Mouse (Mus musculus) kidney, embryonic 14.5 days (tissue): ENCODE measurements around the gene Ttc12. TPM values are rescaled to one million over a fixed set of nuclear protein-coding genes. Genes with fewer than 3 reads are reported as not detected.

Experiments used
- ATAC-seq: fragments of 200-750 bp; cut with Nextera tagmentation; 2 replicates; pipeline ENCODE4 v1.8.0; 2017; ENCODE audit warnings: moderate number of reproducible peaks, mild to moderate bottlenecking, moderate TSS enrichment, moderate library complexity; ENCODE audit not compliant: low FRiP score, low TSS enrichment
- H3K27ac ChIP-seq: fragments of 300-500 bp; sonication (generic); 2 replicates; pipeline ENCODE4 v1.5.1; 2014; ENCODE audit warnings: low read depth, mild to moderate bottlenecking, low read length, moderate library complexity, mixed read lengths
- H3K27me3 ChIP-seq: fragments of 300-500 bp; sonication (generic); 2 replicates; pipeline ENCODE4 v1.6.1; 2014; ENCODE audit warnings: mild to moderate bottlenecking, low read length; ENCODE audit not compliant: control insufficient read depth, insufficient read depth
- H3K36me3 ChIP-seq: fragments of 300-500 bp; sonication (generic); 2 replicates; pipeline ENCODE4 v1.6.1; 2014; ENCODE audit warnings: low read length, mixed read lengths; ENCODE audit not compliant: control insufficient read depth, insufficient read depth
- H3K4me1 ChIP-seq: fragments of 300-500 bp; sonication (generic); 2 replicates; pipeline ENCODE4 v1.6.1; 2014; ENCODE audit warnings: low read length, mixed read lengths; ENCODE audit not compliant: control insufficient read depth, insufficient read depth
- H3K4me2 ChIP-seq: fragments of 300-500 bp; sonication (generic); replicated peaks from 2 replicates; pipeline ENCODE4 v1.6.1; 2014; ENCODE audit warnings: low read depth, mild to moderate bottlenecking, low read length
- H3K4me3 ChIP-seq: fragments of 300-500 bp; sonication (generic); 2 replicates; pipeline ENCODE4 v1.5.1; 2014; ENCODE audit warnings: mild to moderate bottlenecking, low read length
- H3K9ac ChIP-seq: fragments of 300-500 bp; sonication (generic); 2 replicates; pipeline ENCODE4 v1.6.1; 2014; ENCODE audit warnings: low read depth, mild to moderate bottlenecking, low read length, moderate library complexity
- H3K9me3 ChIP-seq: fragments of 300-500 bp; sonication (generic); 2 replicates; pipeline ENCODE4 v1.6.1; 2016; ENCODE audit warnings: low read length; ENCODE audit not compliant: control insufficient read depth
- WGBS: fragments of 180-500 bp; shearing (Covaris S2); extraction: QIAGEN DNeasy Blood & Tissue Kit; methylation state at CpG from one replicate; pipeline ENCODE4 v1.1.7; 2014; 5-methylcytosine and 5-hydroxymethylcytosine counted together
- polyA plus RNA-seq: library from polyadenylated mRNA; unstranded; fragments of >200 nt; fragmentation: Nextera tagmentation; extraction: Ambion mirVana; gene quantifications from 2 replicates; pipeline ENCODE4 v1.2.1, GENCODE M21; 2014

Gene Ttc12
- polyA plus RNA-seq, 1 experiment from 2014 or later, result 2.6 TPM

DNA sequence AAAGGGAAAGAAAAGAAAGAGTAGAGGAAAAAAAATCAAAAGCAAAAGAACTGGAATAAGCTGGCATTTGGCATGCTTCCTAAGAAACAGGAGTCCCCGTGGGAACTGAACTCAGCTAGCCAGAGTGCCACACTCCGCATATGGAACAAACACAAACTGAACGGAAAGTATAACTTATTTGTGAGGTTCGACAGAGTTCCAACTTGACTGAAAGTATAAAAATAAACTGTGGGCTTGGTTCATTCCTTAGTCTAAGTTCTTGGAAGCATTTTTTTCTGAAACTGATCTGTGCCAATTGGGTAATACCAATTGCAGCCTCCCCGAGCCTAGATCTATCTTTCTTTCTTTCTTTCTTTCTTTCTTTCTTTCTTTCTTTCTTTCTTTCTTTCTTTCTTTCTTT, 18.6 kb upstream of the Ttc12 start:
- no peaks in the 10 kb centered on the region for H3K27me3 ChIP-seq
- H3K9me3 ChIP-seq, result no peaks in the 10 kb centered on the region
- H3K36me3 ChIP-seq, result peaks cover 47% of the 10 kb centered on the region
- no peak for ATAC-seq
- H3K4me3 ChIP-seq, result no peak overlapping the region
- WGBS, result 77% methylated on average over 5 of the region's 5 CpGs
- H3K27ac ChIP-seq, result no peak overlapping the region
- no peaks in the 10 kb centered on the region for H3K4me1 ChIP-seq
- no peak overlapping the region for H3K4me2 ChIP-seq
- no peak overlapping the region for H3K9ac ChIP-seq

DNA sequence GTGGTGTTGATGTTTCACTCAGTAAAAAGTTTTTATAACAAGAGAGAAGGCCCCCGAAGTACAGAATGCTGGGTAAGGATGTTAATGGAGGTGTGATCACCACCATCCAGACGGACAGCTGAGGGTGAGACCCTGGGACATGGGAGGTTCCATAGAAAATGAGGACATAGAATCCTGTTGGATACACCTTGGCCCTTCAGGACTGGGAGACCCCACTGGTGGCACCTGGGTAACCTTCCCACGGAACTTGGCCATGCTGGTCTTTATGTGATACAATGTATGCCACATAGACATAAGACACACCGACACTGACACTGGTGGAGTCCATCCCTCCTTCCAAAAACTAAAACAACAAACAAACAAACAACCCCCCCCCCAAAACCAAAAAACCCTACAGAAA, 16.2 kb upstream of the Ttc12 start:
- no peak overlapping the region for H3K4me2 ChIP-seq
- 87% methylated on average over 4 of the region's 4 CpGs for WGBS
- no peaks in the 10 kb centered on the region for H3K9me3 ChIP-seq
- H3K36me3 ChIP-seq, result peaks cover 23% of the 10 kb centered on the region
- no peak for ATAC-seq
- no peak overlapping the region for H3K9ac ChIP-seq
- H3K27ac ChIP-seq, result no peak overlapping the region
- H3K27me3 ChIP-seq, result no peaks in the 10 kb centered on the region
- H3K4me1 ChIP-seq, result no peaks in the 10 kb centered on the region
- H3K4me3 ChIP-seq, result no peak overlapping the region

- H3K27ac ChIP-seq, result no peak overlapping the region
- H3K9ac ChIP-seq, result no peak overlapping the region
- H3K4me1 ChIP-seq, result no peaks in the 10 kb centered on the region
- H3K27me3 ChIP-seq, result no peaks in the 10 kb centered on the region
- H3K4me3 ChIP-seq, result no peak overlapping the region
- no peak overlapping the region for H3K4me2 ChIP-seq
- no peaks in the 10 kb centered on the region for H3K9me3 ChIP-seq
- 0 out of 2 replicates have a peak, but pooled peaks cover 5% of the 10 kb centered on the region for H3K36me3 ChIP-seq
- no peak for ATAC-seq
- 86% methylated on average over 2 of the region's 2 CpGs for WGBS
Measured at GRCm38 (mm10) chr9:49499878-49500277, 13.9 kb upstream of the Ttc12 start.

GRCm38 (mm10) chr9:49493979-49494649, 8.1 kb upstream of the Ttc12 start:
- Histone ChIP-seq H3K9me3 (no peaks in the 10 kb centered on the region), H3K36me3 (no peaks in the 10 kb centered on the region), H3K4me1 (no peaks in the 10 kb centered on the region), H3K27ac (no peak overlapping the region), H3K4me2 (no peak overlapping the region), H3K27me3 (no peaks in the 10 kb centered on the region), H3K4me3 (no peak overlapping the region), H3K9ac (no peak overlapping the region)
- peak; percentile 80; the same call in 1 of the 2 replicates for ATAC-seq
- 1% methylated on average over 4 of the region's 4 CpGs for WGBS

DNA sequence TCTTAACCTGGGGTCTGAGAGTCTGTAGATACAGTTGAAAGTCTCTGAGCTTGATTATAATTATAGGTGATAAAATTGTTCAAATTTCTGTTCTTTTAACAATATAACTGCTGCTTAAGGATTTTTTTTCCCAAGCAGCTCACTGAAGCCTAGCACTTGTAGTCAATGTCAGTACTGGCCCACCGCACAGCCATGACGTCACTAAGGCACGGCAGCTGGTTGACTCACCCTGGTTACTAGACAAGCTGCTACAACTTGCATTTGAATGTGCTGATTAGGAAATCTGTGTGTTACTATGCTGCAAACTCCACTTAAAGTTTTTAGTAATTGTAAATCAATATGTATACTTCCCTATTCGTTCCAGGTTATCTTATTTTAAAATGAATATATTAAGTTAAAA, 4.6 kb upstream of the Ttc12 start:
- H3K27me3 ChIP-seq, result no peaks in the 10 kb centered on the region
- 79% methylated on average over 4 of the region's 4 CpGs for WGBS
- no peak for ATAC-seq
- H3K9ac ChIP-seq, result no peak overlapping the region
- H3K27ac ChIP-seq, result no peak overlapping the region
- no peaks in the 10 kb centered on the region for H3K9me3 ChIP-seq
- H3K4me1 ChIP-seq, result no peaks in the 10 kb centered on the region
- H3K4me3 ChIP-seq, result no peak overlapping the region
- H3K4me2 ChIP-seq, result no peak overlapping the region
- H3K36me3 ChIP-seq, result no peaks in the 10 kb centered on the region

- Histone ChIP-seq H3K4me1 (0 out of 2 replicates have a peak, but pooled peaks cover 4% of the 10 kb centered on the region), H3K9ac (no peak overlapping the region), H3K27ac (no peak overlapping the region), H3K36me3 (no peaks in the 10 kb centered on the region), H3K4me3 (peak overlapping the region; percentile 1; the same call in 1 of the 2 replicates), H3K27me3 (no peaks in the 10 kb centered on the region), H3K9me3 (no peaks in the 10 kb centered on the region), H3K4me2 (peak overlapping the region; percentile 6; the same call in 1 of the 2 replicates)
- ATAC-seq, result peak; percentile 45; the same call in 1 of the 2 replicates
- WGBS, result 32% methylated on average over 16 of the region's 16 CpGs
Measured at GRCm38 (mm10) chr9:49488912-49489895, 3.2 kb upstream of the Ttc12 start.

DNA sequence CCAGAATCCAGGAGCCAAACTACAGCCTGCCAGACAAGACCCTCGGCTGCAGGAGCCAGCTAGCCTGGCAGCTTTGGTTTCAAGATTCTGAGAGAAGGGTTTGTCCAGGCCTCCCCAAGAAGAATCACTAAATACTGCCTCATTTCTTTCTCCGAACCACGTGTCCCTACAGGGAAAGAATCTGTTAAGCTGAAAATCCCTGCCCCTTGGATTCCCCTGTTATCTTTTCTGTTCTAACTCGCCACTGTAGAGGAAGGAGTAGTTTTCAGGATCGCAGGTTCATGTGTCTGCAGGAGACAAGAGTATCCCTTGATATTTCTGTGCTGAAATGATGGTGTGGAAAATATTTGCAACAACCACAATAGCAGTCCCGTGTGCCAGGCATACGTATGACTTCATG, 2.2 kb upstream of the Ttc12 start:
- H3K9ac ChIP-seq, result no peak overlapping the region
- no peaks in the 10 kb centered on the region for H3K36me3 ChIP-seq
- H3K4me2 ChIP-seq, result no peak overlapping the region
- ATAC-seq, result no peak
- H3K4me1 ChIP-seq, result 0 out of 2 replicates have a peak, but pooled peaks cover 4% of the 10 kb centered on the region
- no peak overlapping the region for H3K27ac ChIP-seq
- no peak overlapping the region for H3K4me3 ChIP-seq
- WGBS, result 80% methylated on average over 7 of the region's 7 CpGs
- no peaks in the 10 kb centered on the region for H3K9me3 ChIP-seq
- no peaks in the 10 kb centered on the region for H3K27me3 ChIP-seq

DNA sequence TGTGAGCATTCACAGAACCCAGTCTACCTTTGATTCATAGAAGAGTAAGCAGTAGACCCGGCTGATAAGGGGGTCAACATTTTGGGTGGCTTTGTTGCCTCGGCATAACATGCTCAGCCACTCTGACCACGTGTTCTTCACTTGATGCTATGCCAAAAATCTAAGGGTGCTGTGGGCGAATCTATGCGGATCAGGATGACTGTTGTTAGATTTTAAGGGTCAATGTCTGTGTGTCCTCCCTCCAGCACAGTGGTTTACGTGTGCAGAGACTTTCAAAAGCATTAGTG, 1.6 kb upstream of the Ttc12 start:
- H3K27ac ChIP-seq, result no peak overlapping the region
- H3K9me3 ChIP-seq, result no peaks in the 10 kb centered on the region
- ATAC-seq, result no peak
- no peaks in the 10 kb centered on the region for H3K36me3 ChIP-seq
- no peak overlapping the region for H3K9ac ChIP-seq
- 0 out of 2 replicates have a peak, but pooled peaks cover 4% of the 10 kb centered on the region for H3K4me1 ChIP-seq
- 81% methylated on average over 6 of the region's 6 CpGs for WGBS
- no peaks in the 10 kb centered on the region for H3K27me3 ChIP-seq
- no peak overlapping the region for H3K4me2 ChIP-seq
- no peak overlapping the region for H3K4me3 ChIP-seq
